Comparison of ENCODE assay signal across 19 mouse cellular contexts in genomic region chr6:89066588-89066987, GRCm38 (mm10).
A peak's percentile ranks its signal among the peaks of the same experiment; 100 is the strongest.
DNase-seq lines count a peak whose midpoint lies in the region; ATAC-seq lines count a peak whose summit lies in the region.
"Had no signal": no experiment of that assay in that cellular context is flagged by ENCODE, and none has a peak within 500 bp of the region (broad histone marks: within the 10 kb centered on the region; RNA-seq: fewer than 3 reads in every experiment).

No protein-coding gene starts in this region.

- H3K4me2 ChIP-seq in embryonic facial prominence, embryonic 11.5 days (ENCODE audit: low read depth, low read length): no peak overlapping the region
- H3K4me2 ChIP-seq in neural tube, embryonic 11.5 days (ENCODE audit: low read depth): no peak overlapping the region
- no peak overlapping the region for H3K4me2 ChIP-seq in hindbrain, embryonic 14.5 days (replicated peaks)
- H3K4me2 ChIP-seq in kidney, embryonic 16.5 days (replicated peaks; ENCODE audit: low read depth, low read length): no peak overlapping the region
- H3K4me2 ChIP-seq: forebrain, embryonic 12.5 days had no signal

- H3K27me3 ChIP-seq in embryonic facial prominence, embryonic 11.5 days (ENCODE audit: control insufficient read depth, insufficient read depth, low read length): no peaks in the 10 kb centered on the region
- no peaks in the 10 kb centered on the region for H3K27me3 ChIP-seq in embryonic facial prominence, embryonic 10.5 days (replicated peaks; ENCODE audit: low read depth, poor library complexity, severe bottlenecking)
- no peaks in the 10 kb centered on the region for H3K27me3 ChIP-seq in neural tube, embryonic 11.5 days (ENCODE audit: control insufficient read depth, insufficient read depth, low read length)
- H3K27me3 ChIP-seq in hindbrain, embryonic 14.5 days (ENCODE audit: control insufficient read depth, insufficient read depth, low read length): no peaks in the 10 kb centered on the region
- H3K27me3 ChIP-seq in kidney, embryonic 16.5 days (ENCODE audit: insufficient read depth, low read length): no peaks in the 10 kb centered on the region

- H3K9ac ChIP-seq in embryonic facial prominence, embryonic 11.5 days (replicated peaks; ENCODE audit: low read length): no peak overlapping the region
- no peak overlapping the region for H3K9ac ChIP-seq in neural tube, embryonic 11.5 days (ENCODE audit: low read length)
- H3K9ac ChIP-seq in hindbrain, embryonic 14.5 days: no peak overlapping the region
- H3K9ac ChIP-seq in kidney, embryonic 16.5 days (replicated peaks; ENCODE audit: low read length): no peak overlapping the region
- H3K9ac ChIP-seq: forebrain, embryonic 12.5 days had no signal

- no peaks in the 10 kb centered on the region for H3K4me1 ChIP-seq in embryonic facial prominence, embryonic 11.5 days (ENCODE audit: control insufficient read depth, insufficient read depth, low read length)
- H3K4me1 ChIP-seq in embryonic facial prominence, embryonic 10.5 days: 0 out of 2 replicates have a peak, but pooled peaks cover 3% of the 10 kb centered on the region
- H3K4me1 ChIP-seq in neural tube, embryonic 11.5 days (ENCODE audit: control insufficient read depth, insufficient read depth, low read length): no peaks in the 10 kb centered on the region
- peaks cover 14% of the 10 kb centered on the region; the same call in 1 of the 2 replicates for H3K4me1 ChIP-seq in hindbrain, embryonic 14.5 days (replicated peaks; ENCODE audit: control insufficient read depth, insufficient read depth, low read length)
- 0 out of 2 replicates have a peak, but pooled peaks cover 3% of the 10 kb centered on the region for H3K4me1 ChIP-seq in kidney, embryonic 16.5 days (ENCODE audit: insufficient read depth, low read length)

- WGBS in embryonic facial prominence, embryonic 11.5 days: 59% methylated on average over 5 of the region's 5 CpGs
- 57% methylated on average over 5 of the region's 5 CpGs for WGBS in embryonic facial prominence, embryonic 10.5 days
- 52% methylated on average over 5 of the region's 5 CpGs for WGBS in neural tube, embryonic 11.5 days
- 12% methylated on average over 5 of the region's 5 CpGs for WGBS in hindbrain, embryonic 14.5 days
- WGBS in kidney, embryonic 16.5 days: 63% methylated on average over 5 of the region's 5 CpGs

- H3K27ac ChIP-seq in embryonic facial prominence, embryonic 11.5 days (replicated peaks; ENCODE audit: low read depth, low read length): no peak overlapping the region
- H3K27ac ChIP-seq in embryonic facial prominence, embryonic 10.5 days (replicated peaks): no peak overlapping the region
- no peak overlapping the region for H3K27ac ChIP-seq in neural tube, embryonic 11.5 days (ENCODE audit: low read depth, low read length)
- H3K27ac ChIP-seq in hindbrain, embryonic 14.5 days: no peak overlapping the region
- no peak overlapping the region for H3K27ac ChIP-seq in kidney, embryonic 16.5 days (ENCODE audit: low read length)
- H3K27ac ChIP-seq: forebrain, embryonic 12.5 days; kidney, postnatal 0 days; layer of hippocampus, adult 2 months had no signal

- no peaks in the 10 kb centered on the region for H3K9me3 ChIP-seq in embryonic facial prominence, embryonic 11.5 days (replicated peaks; ENCODE audit: control insufficient read depth, low read length)
- no peaks in the 10 kb centered on the region for H3K9me3 ChIP-seq in embryonic facial prominence, embryonic 10.5 days
- no peaks in the 10 kb centered on the region for H3K9me3 ChIP-seq in neural tube, embryonic 11.5 days (ENCODE audit: control insufficient read depth, low read length)
- H3K9me3 ChIP-seq in hindbrain, embryonic 14.5 days (ENCODE audit: control insufficient read depth, low read length): no peaks in the 10 kb centered on the region
- H3K9me3 ChIP-seq in kidney, embryonic 16.5 days (ENCODE audit: low read length): no peaks in the 10 kb centered on the region
- H3K9me3 ChIP-seq: forebrain, embryonic 12.5 days had no signal

- H3K4me3 ChIP-seq in embryonic facial prominence, embryonic 11.5 days (ENCODE audit: low read depth, low read length): no peak overlapping the region
- H3K4me3 ChIP-seq in embryonic facial prominence, embryonic 10.5 days: no peak overlapping the region
- H3K4me3 ChIP-seq in neural tube, embryonic 11.5 days (ENCODE audit: low read depth, low read length): no peak overlapping the region
- H3K4me3 ChIP-seq in hindbrain, embryonic 14.5 days (replicated peaks; ENCODE audit: low read length): no peak overlapping the region
- no peak overlapping the region for H3K4me3 ChIP-seq in kidney, embryonic 16.5 days (ENCODE audit: low read length)
- H3K4me3 ChIP-seq: forebrain, embryonic 12.5 days; layer of hippocampus, adult 2 months had no signal

- ATAC-seq in embryonic facial prominence, embryonic 11.5 days (replicated peaks; ENCODE audit: insufficient number of reproducible peaks, low FRiP score, low TSS enrichment, low read depth): 0 out of 2 replicates have a peak, but pooled peaks have one; percentile 36
- ATAC-seq in neural tube, embryonic 11.5 days (ENCODE audit: insufficient read depth, low FRiP score, low TSS enrichment): no peak
- ATAC-seq in hindbrain, embryonic 14.5 days (ENCODE audit: low FRiP score): 0 out of 2 replicates have a peak, but pooled peaks have one; percentile 41
- ATAC-seq in kidney, embryonic 16.5 days (ENCODE audit: low FRiP score, low TSS enrichment): no peak
- ATAC-seq: intestine, postnatal 0 days; lung, postnatal 0 days had no signal

- no peaks in the 10 kb centered on the region for H3K36me3 ChIP-seq in embryonic facial prominence, embryonic 11.5 days (replicated peaks; ENCODE audit: control insufficient read depth, insufficient read depth, low read depth, low read length)
- no peaks in the 10 kb centered on the region for H3K36me3 ChIP-seq in embryonic facial prominence, embryonic 10.5 days (replicated peaks)
- no peaks in the 10 kb centered on the region for H3K36me3 ChIP-seq in neural tube, embryonic 11.5 days (ENCODE audit: control insufficient read depth, insufficient read depth, low read length)
- no peaks in the 10 kb centered on the region for H3K36me3 ChIP-seq in hindbrain, embryonic 14.5 days (replicated peaks; ENCODE audit: control insufficient read depth, insufficient read depth)
- no peaks in the 10 kb centered on the region for H3K36me3 ChIP-seq in kidney, embryonic 16.5 days (ENCODE audit: insufficient read depth, low read length)
- H3K36me3 ChIP-seq: forebrain, embryonic 12.5 days had no signal

- DNase-seq in embryonic facial prominence, embryonic 11.5 days (ENCODE audit: low spot score): no peak
- DNase-seq in embryonic facial prominence, embryonic 10.5 days (ENCODE audit: low spot score): no peak
- peak; percentile 25 for DNase-seq in neural tube, embryonic 11.5 days (ENCODE audit: low spot score)
- DNase-seq in neural tube, embryonic 10.5 days (ENCODE audit: extremely low spot score, low spot score): no peak
- DNase-seq in hindbrain, embryonic 14.5 days (ENCODE audit: low spot score): no peak
- DNase-seq in retina, postnatal 1 day: peak; percentile 61
- no peak for DNase-seq in kidney, postnatal 4 days
- DNase-seq: cerebellum, adult 9-10 months; gastrocnemius, postnatal 10 days; heart, adult 18-20 months; heart, postnatal 4 days; liver; thymus, postnatal 14 days had no signal

Comparison
In these comparisons a context has a peak if more than half of its experiments do, and no peak if none do; other contexts are left out.
1. DNase-seq: peak in neural tube, embryonic 11.5 days (single experiment) and retina, postnatal 1 day (single experiment); none in embryonic facial prominence, embryonic 11.5 days (single experiment), embryonic facial prominence, embryonic 10.5 days (single experiment), neural tube, embryonic 10.5 days (single experiment), hindbrain, embryonic 14.5 days (single experiment) and kidney, postnatal 4 days (0 of 2).
2. ATAC-seq: peak in embryonic facial prominence, embryonic 11.5 days (single experiment) and hindbrain, embryonic 14.5 days (single experiment); none in neural tube, embryonic 11.5 days (single experiment) and kidney, embryonic 16.5 days (single experiment).